9 mouse cellular contexts compared by ENCODE assay signal in genomic region chr12:104837111-104837837, GRCm38 (mm10). TPM values are rescaled to one million over a fixed set of nuclear protein-coding genes. Genes with fewer than 3 reads are reported as not detected.
A peak's percentile ranks its signal among the peaks of the same experiment; 100 is the strongest.
DNase-seq lines count a peak whose midpoint lies in the region; ATAC-seq and TF ChIP-seq lines count a peak whose summit lies in the region.
"Had no signal": no experiment of that assay in that cellular context is flagged by ENCODE, and none has a peak within 500 bp of the region (broad histone marks: within the 10 kb centered on the region; RNA-seq: fewer than 3 reads in every experiment).

No protein-coding gene starts in this region.

- no peak overlapping the region for H3K4me2 ChIP-seq in kidney, postnatal 0 days (ENCODE audit: low read length)
- no peak overlapping the region for H3K4me2 ChIP-seq in forebrain, embryonic 15.5 days (replicated peaks)
- H3K4me2 ChIP-seq: liver, embryonic 13.5 days had no signal

- 35% methylated on average over 2 of the region's 2 CpGs for WGBS in kidney, postnatal 0 days
- WGBS in forebrain, embryonic 15.5 days, result 80% methylated on average over 2 of the region's 2 CpGs

- no peak overlapping the region for H3K4me3 ChIP-seq in kidney, postnatal 0 days (replicated peaks; ENCODE audit: low read depth, low read length)
- H3K4me3 ChIP-seq in forebrain, embryonic 15.5 days, result no peak overlapping the region
- H3K4me3 ChIP-seq: erythroblast, embryonic 14.5 days; liver, embryonic 13.5 days had no signal

- H3K27ac ChIP-seq in kidney, postnatal 0 days, result no peak overlapping the region
- no peak overlapping the region for H3K27ac ChIP-seq in forebrain, embryonic 15.5 days (replicated peaks)
- H3K27ac ChIP-seq: liver, embryonic 13.5 days had no signal

- H3K4me1 ChIP-seq in kidney, postnatal 0 days (replicated peaks; ENCODE audit: insufficient read depth, low read length), result 0 out of 2 replicates have a peak, but pooled peaks cover 3% of the 10 kb centered on the region
- H3K4me1 ChIP-seq in forebrain, embryonic 15.5 days, result 0 out of 2 replicates have a peak, but pooled peaks cover 3% of the 10 kb centered on the region

- no peaks in the 10 kb centered on the region for H3K36me3 ChIP-seq in kidney, postnatal 0 days (ENCODE audit: insufficient read depth, low read length)
- H3K36me3 ChIP-seq in forebrain, embryonic 15.5 days, result no peaks in the 10 kb centered on the region
- H3K36me3 ChIP-seq: liver, embryonic 13.5 days had no signal

- peak; percentile 62 for DNase-seq in kidney, postnatal 0 days (ENCODE audit: low spot score)
- DNase-seq in kidney, adult 18-20 months, result no peak
- peak; percentile 48 to 58 for DNase-seq in kidney, postnatal 4 days
- DNase-seq in lung, postnatal 14 days, result peak; percentile 38
- no peak for DNase-seq in embryo, embryonic 9.5 days (ENCODE audit: extremely low spot score)
- DNase-seq: liver, embryonic 13.5 days had no signal

- H3K9me3 ChIP-seq in kidney, postnatal 0 days (replicated peaks; ENCODE audit: low read length), result no peaks in the 10 kb centered on the region
- no peaks in the 10 kb centered on the region for H3K9me3 ChIP-seq in forebrain, embryonic 15.5 days
- H3K9me3 ChIP-seq: liver, embryonic 13.5 days had no signal

- no peak for ATAC-seq in kidney, postnatal 0 days (replicated peaks; ENCODE audit: low FRiP score, low read depth)
- 0 out of 2 replicates have a peak, but pooled peaks have one; percentile 15 for ATAC-seq in forebrain, embryonic 15.5 days (replicated peaks)
- ATAC-seq in inflammation-experienced regulatory T-cells, adult 6 months, result no peak

- no peak overlapping the region for H3K9ac ChIP-seq in kidney, postnatal 0 days (ENCODE audit: low read depth, low read length)
- H3K9ac ChIP-seq in forebrain, embryonic 15.5 days (replicated peaks), result no peak overlapping the region
- H3K9ac ChIP-seq: liver, embryonic 13.5 days had no signal

- no peaks in the 10 kb centered on the region for H3K27me3 ChIP-seq in kidney, postnatal 0 days (ENCODE audit: insufficient read depth, low read length)
- no peaks in the 10 kb centered on the region for H3K27me3 ChIP-seq in forebrain, embryonic 15.5 days
- H3K27me3 ChIP-seq: liver, embryonic 13.5 days had no signal

- peak; percentile 12; the same call in 1 of the 2 replicates for TF ChIP-seq CTCF in kidney, postnatal 0 days (IDR thresholded peaks at IDR 0.05; ENCODE audit: low read depth)

RNA-seq across cellular contexts. Expression of gene Clmn, which starts 27.6 kb away (rescaled TPM):
- 6.0 and 7.3 TPM in 2 replicates for polyA plus RNA-seq in kidney, postnatal 0 days (2015; fragmentation: Nextera tagmentation; extraction: Ambion mirVana)
- polyA plus RNA-seq in forebrain, embryonic 15.5 days (2015; fragmentation: Nextera tagmentation; extraction: Ambion mirVana), result 1.0 and 1.2 TPM in 2 replicates
- polyA plus RNA-seq in inflammation-experienced regulatory T-cells, adult 6 months (2017; shearing (Covaris generic)), result under 1 TPM in 2 of 3 experiments, not detected in 1; 0.04 to 0.19 TPM

Comparison
In these comparisons a context has a peak if more than half of its experiments do, and no peak if none do; other contexts are left out.
1. DNase-seq: peak in kidney, postnatal 0 days (single experiment), kidney, postnatal 4 days (2 of 2) and lung, postnatal 14 days (single experiment); none in kidney, adult 18-20 months (single experiment) and embryo, embryonic 9.5 days (single experiment).